Mouse (Mus musculus) neural tube, embryonic 14.5 days (tissue): Measurements from ENCODE around the gene Pttg1ip. TPM values are rescaled to one million over a fixed set of nuclear protein-coding genes. Genes with fewer than 3 reads are reported as not detected.

Experiments
- ATAC-seq: fragments of 200-750 bp; cut with Nextera tagmentation; 2 replicates; pipeline ENCODE4 v1.8.0; 2017; ENCODE audit warnings: low read depth, mild to moderate bottlenecking, moderate TSS enrichment, moderate library complexity
- H3K27ac ChIP-seq: fragments of 300-500 bp; sonication (generic); 2 replicates; pipeline ENCODE4 v1.5.1; 2014; ENCODE audit warnings: low read depth, mild to moderate bottlenecking, control low read depth, low read length, moderate library complexity, mixed read lengths
- H3K27me3 ChIP-seq: fragments of 300-500 bp; sonication (generic); 2 replicates; pipeline ENCODE4 v1.6.1; 2014; ENCODE audit warnings: low read length; ENCODE audit not compliant: control insufficient read depth, insufficient read depth
- H3K36me3 ChIP-seq: fragments of 300-500 bp; sonication (generic); 2 replicates; pipeline ENCODE4 v1.6.1; 2014; ENCODE audit warnings: low read length, mixed read lengths; ENCODE audit not compliant: control insufficient read depth, insufficient read depth
- H3K4me1 ChIP-seq: fragments of 300-500 bp; sonication (generic); 2 replicates; pipeline ENCODE4 v1.6.1; 2014; ENCODE audit warnings: low read length; ENCODE audit not compliant: control insufficient read depth, insufficient read depth
- H3K4me2 ChIP-seq: fragments of 300-500 bp; sonication (generic); 2 replicates; pipeline ENCODE4 v1.6.1; 2014; ENCODE audit warnings: mild to moderate bottlenecking, low read depth, low read length, control low read depth
- H3K4me3 ChIP-seq: fragments of 300-500 bp; sonication (generic); 2 replicates; pipeline ENCODE4 v1.5.1; 2014; ENCODE audit warnings: low read depth, low read length, control low read depth, mixed read lengths
- H3K9ac ChIP-seq: fragments of 300-500 bp; sonication (generic); replicated peaks from 2 replicates; pipeline ENCODE4 v1.6.1; 2014; ENCODE audit warnings: low read depth, mild to moderate bottlenecking, control low read depth, low read length, mixed read lengths
- H3K9me3 ChIP-seq: fragments of 300-500 bp; sonication (generic); 2 replicates; pipeline ENCODE4 v1.6.1; 2016; ENCODE audit warnings: low read length; ENCODE audit not compliant: control insufficient read depth
- WGBS: fragments of 180-500 bp; shearing (Covaris S2); extraction: QIAGEN DNeasy Blood & Tissue Kit; methylation state at CpG from one replicate; pipeline ENCODE4 v1.1.7; 2014; 5-methylcytosine and 5-hydroxymethylcytosine counted together
- polyA plus RNA-seq: library from polyadenylated mRNA; unstranded; fragments of >200 nt; fragmentation: Nextera tagmentation; extraction: Ambion mirVana; gene quantifications from 2 replicates; pipeline ENCODE4 v1.2.1, GENCODE M21; 2014

Pttg1ip gene
- polyA plus RNA-seq, 1 experiment from 2014 or later = 64.2 TPM

GRCm38 (mm10) chr10:77582285-77582618 lies 732 bp downstream of the Pttg1ip start:
- H3K27me3 ChIP-seq = no peaks in the 10 kb centered on the region
- no peaks in the 10 kb centered on the region for H3K36me3 ChIP-seq
- H3K4me2 ChIP-seq = peak overlapping the region; percentile 62
- whole genome bisulfite sequencing = 13% methylated on average over 8 of the region's 8 CpGs
- peak overlapping the region; percentile 80 for H3K9ac ChIP-seq
- H3K27ac ChIP-seq = no peak overlapping the region
- ATAC-seq = no peak
- peak overlapping the region; percentile 85 for H3K4me3 ChIP-seq
- no peaks in the 10 kb centered on the region for H3K9me3 ChIP-seq
- H3K4me1 ChIP-seq = peaks cover 12% of the 10 kb centered on the region; the same call in 1 of the 2 replicates

- H3K9ac ChIP-seq = no peak overlapping the region
- no peak for ATAC-seq
- no peak overlapping the region for H3K4me2 ChIP-seq
- H3K36me3 ChIP-seq = peaks cover 3% of the 10 kb centered on the region; the same call in 1 of the 2 replicates
- no peaks in the 10 kb centered on the region for H3K9me3 ChIP-seq
- no peak overlapping the region for H3K27ac ChIP-seq
- H3K27me3 ChIP-seq = no peaks in the 10 kb centered on the region
- H3K4me1 ChIP-seq = peaks cover 12% of the 10 kb centered on the region; the same call in 1 of the 2 replicates
- H3K4me3 ChIP-seq = no peak overlapping the region
- WGBS = 80% methylated on average over 10 of the region's 10 CpGs
Measured at GRCm38 (mm10) chr10:77583795-77584422, 2.4 kb downstream of the Pttg1ip start.

- H3K36me3 ChIP-seq = peaks cover 8% of the 10 kb centered on the region; the same call in 1 of the 2 replicates
- no peak overlapping the region for H3K4me3 ChIP-seq
- H3K9ac ChIP-seq = no peak overlapping the region
- H3K4me1 ChIP-seq = peaks cover 15% of the 10 kb centered on the region; the same call in 1 of the 2 replicates
- no peak overlapping the region for H3K4me2 ChIP-seq
- no peak for ATAC-seq
- no peaks in the 10 kb centered on the region for H3K9me3 ChIP-seq
- H3K27ac ChIP-seq = no peak overlapping the region
- no peaks in the 10 kb centered on the region for H3K27me3 ChIP-seq
- 94% methylated on average over 3 of the region's 3 CpGs for WGBS
Measured at GRCm38 (mm10) chr10:77586637-77587036, 5.1 kb downstream of the Pttg1ip start.

GRCm38 (mm10) chr10:77587091-77587775 lies 5.7 kb downstream of the Pttg1ip start:
- no peak overlapping the region for H3K4me3 ChIP-seq
- ATAC-seq = no peak
- no peaks in the 10 kb centered on the region for H3K27me3 ChIP-seq
- no peak overlapping the region for H3K27ac ChIP-seq
- H3K9me3 ChIP-seq = no peaks in the 10 kb centered on the region
- WGBS = 94% methylated on average over 6 of the region's 6 CpGs
- peaks cover 8% of the 10 kb centered on the region; the same call in 1 of the 2 replicates for H3K36me3 ChIP-seq
- peaks cover 14% of the 10 kb centered on the region; the same call in 1 of the 2 replicates for H3K4me1 ChIP-seq
- H3K4me2 ChIP-seq = no peak overlapping the region
- no peak overlapping the region for H3K9ac ChIP-seq

GRCm38 (mm10) chr10:77588036-77588435 lies 6.5 kb downstream of the Pttg1ip start:
- H3K27ac ChIP-seq = no peak overlapping the region
- H3K36me3 ChIP-seq = peaks cover 11% of the 10 kb centered on the region
- no peak for ATAC-seq
- no peak overlapping the region for H3K4me2 ChIP-seq
- H3K27me3 ChIP-seq = no peaks in the 10 kb centered on the region
- H3K9me3 ChIP-seq = no peaks in the 10 kb centered on the region
- no peak overlapping the region for H3K9ac ChIP-seq
- 87% methylated on average over 2 of the region's 2 CpGs for WGBS
- peaks cover 6% of the 10 kb centered on the region; the same call in 1 of the 2 replicates for H3K4me1 ChIP-seq
- no peak overlapping the region for H3K4me3 ChIP-seq

- Histone ChIP-seq H3K4me2 (no peak overlapping the region), H3K36me3 (peaks cover 22% of the 10 kb centered on the region), H3K9ac (no peak overlapping the region), H3K27ac (peak overlapping the region; percentile 16; the same call in 1 of the 2 replicates), H3K4me1 (peaks cover 3% of the 10 kb centered on the region; the same call in 1 of the 2 replicates), H3K27me3 (no peaks in the 10 kb centered on the region), H3K9me3 (no peaks in the 10 kb centered on the region), H3K4me3 (no peak overlapping the region)
- WGBS = 71% methylated on average over 7 of the region's 7 CpGs
- no peak for ATAC-seq
Measured at GRCm38 (mm10) chr10:77589117-77589516, 7.6 kb downstream of the Pttg1ip start.

- 68% methylated on average over 8 of the region's 8 CpGs for WGBS
- H3K27ac ChIP-seq = no peak overlapping the region
Measured at GRCm38 (mm10) chr10:77589749-77590148, 8.2 kb downstream of the Pttg1ip start.

GRCm38 (mm10) chr10:77590812-77591211 lies 9.3 kb downstream of the Pttg1ip start:
- peaks cover 34% of the 10 kb centered on the region for H3K36me3 ChIP-seq
- no peak for ATAC-seq
- H3K9me3 ChIP-seq = no peaks in the 10 kb centered on the region
- WGBS = 49% methylated on average over 6 of the region's 6 CpGs
- peaks cover 3% of the 10 kb centered on the region; the same call in 1 of the 2 replicates for H3K4me1 ChIP-seq
- no peak overlapping the region for H3K27ac ChIP-seq
- H3K4me2 ChIP-seq = no peak overlapping the region
- H3K4me3 ChIP-seq = no peak overlapping the region
- no peak overlapping the region for H3K9ac ChIP-seq
- H3K27me3 ChIP-seq = no peaks in the 10 kb centered on the region

More at GRCm38 (mm10) chr10:77589749-77590148, 8.2 kb downstream of the Pttg1ip start:
- peaks cover 3% of the 10 kb centered on the region; the same call in 1 of the 2 replicates for H3K4me1 ChIP-seq
- no peak overlapping the region for H3K4me2 ChIP-seq
- H3K36me3 ChIP-seq = peaks cover 25% of the 10 kb centered on the region
- no peaks in the 10 kb centered on the region for H3K27me3 ChIP-seq
- H3K4me3 ChIP-seq = no peak overlapping the region
- H3K9ac ChIP-seq = no peak overlapping the region
- no peaks in the 10 kb centered on the region for H3K9me3 ChIP-seq
- ATAC-seq = no peak

GRCm38 (mm10) chr10:77591546-77591945 lies 10.0 kb downstream of the Pttg1ip start:
- H3K9me3 ChIP-seq = no peaks in the 10 kb centered on the region
- H3K36me3 ChIP-seq = peaks cover 41% of the 10 kb centered on the region
- H3K27me3 ChIP-seq = no peaks in the 10 kb centered on the region
- no peak overlapping the region for H3K9ac ChIP-seq
- 74% methylated on average over 6 of the region's 6 CpGs for WGBS
- no peak for ATAC-seq
- no peak overlapping the region for H3K27ac ChIP-seq
- H3K4me2 ChIP-seq = no peak overlapping the region
- H3K4me1 ChIP-seq = peaks cover 3% of the 10 kb centered on the region; the same call in 1 of the 2 replicates
- H3K4me3 ChIP-seq = no peak overlapping the region
